Mouse (Mus musculus): ENCODE results near the gene Capzb. TPM values are rescaled to one million over a fixed set of nuclear protein-coding genes. Genes with fewer than 3 reads are reported as not detected.

Gene Capzb
- total and polyA plus RNA-seq, 2 experiments: 51.4 to 52.6 TPM

DNA sequence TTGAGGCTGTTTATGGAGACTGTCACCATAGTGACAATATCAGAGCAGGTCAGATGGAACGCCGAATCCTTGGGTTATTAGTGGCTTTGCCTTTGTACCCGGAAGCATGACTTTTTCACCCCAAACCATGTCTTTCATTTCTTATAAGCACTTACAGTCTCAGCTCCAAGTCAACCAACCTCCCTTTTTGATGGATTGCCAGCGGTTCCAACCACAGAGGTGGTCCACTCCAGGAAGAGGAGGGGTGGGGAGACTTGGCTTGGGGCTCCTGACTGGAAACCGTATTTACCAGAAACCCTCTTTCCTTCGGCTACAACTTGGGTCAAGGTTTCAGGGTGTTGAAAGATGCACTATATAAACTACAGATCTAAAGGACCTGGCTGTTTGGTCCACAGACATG, 16.7 kb upstream of the Capzb start:
- Histone ChIP-seq H3K4me1 (ENCODE audit: control insufficient read depth, insufficient read depth, low read length) (0 out of 2 replicates have a peak, but pooled peaks cover 3% of the 10 kb centered on the region), H3K79me2 (ENCODE audit: control insufficient read depth, insufficient read depth, low read length) (no peaks in the 10 kb centered on the region), H3K4me3 (ENCODE audit: insufficient read depth, low read depth, low read length) (no peak overlapping the region), H3K36me3 (ENCODE audit: control insufficient read depth, insufficient read depth, low read length) (no peaks in the 10 kb centered on the region), H3K9ac (ENCODE audit: low read depth, low read length) (no peak overlapping the region), H3K27me3 (ENCODE audit: control insufficient read depth, insufficient read depth, low read length) (no peaks in the 10 kb centered on the region), H3K27ac (replicated peaks; ENCODE audit: insufficient read depth, low read depth, low read length) (0 out of 2 replicates have a peak overlapping the region, but pooled peaks have one; percentile 35)
- peak; percentile 43 for DNase-seq (ENCODE audit: extremely low read depth, low read depth, low spot score)
- no peak for TF ChIP-seq POLR2A (IDR thresholded peaks at IDR 0.05; ENCODE audit: extremely low read depth, insufficient read depth, low read length)
- TF ChIP-seq CTCF (IDR thresholded peaks at IDR 0.05; ENCODE audit: low read depth, low read length): no peak
- WGBS: 58% methylated on average over 6 of the region's 6 CpGs

GRCm38 (mm10) chr4:139177921-139178320, 14.8 kb upstream of the Capzb start:
- H3K4me3 ChIP-seq (ENCODE audit: insufficient read depth, low read depth, low read length): no peak overlapping the region
- H3K4me1 ChIP-seq (ENCODE audit: control insufficient read depth, insufficient read depth, low read length): 0 out of 2 replicates have a peak, but pooled peaks cover 3% of the 10 kb centered on the region
- H3K27ac ChIP-seq (replicated peaks; ENCODE audit: insufficient read depth, low read depth, low read length): no peak overlapping the region
- no peaks in the 10 kb centered on the region for H3K36me3 ChIP-seq (ENCODE audit: control insufficient read depth, insufficient read depth, low read length)
- no peak overlapping the region for H3K9ac ChIP-seq (ENCODE audit: low read depth, low read length)
- no peaks in the 10 kb centered on the region for H3K27me3 ChIP-seq (ENCODE audit: control insufficient read depth, insufficient read depth, low read length)
- WGBS: 99% methylated on average over 3 of the region's 3 CpGs
- DNase-seq (ENCODE audit: extremely low read depth, low read depth, low spot score): no peak
- no peaks in the 10 kb centered on the region for H3K79me2 ChIP-seq (ENCODE audit: control insufficient read depth, insufficient read depth, low read length)
- peak; percentile 49 for TF ChIP-seq CTCF (IDR thresholded peaks at IDR 0.05; ENCODE audit: low read depth, low read length)
- no peak for TF ChIP-seq POLR2A (IDR thresholded peaks at IDR 0.05; ENCODE audit: extremely low read depth, insufficient read depth, low read length)

DNA sequence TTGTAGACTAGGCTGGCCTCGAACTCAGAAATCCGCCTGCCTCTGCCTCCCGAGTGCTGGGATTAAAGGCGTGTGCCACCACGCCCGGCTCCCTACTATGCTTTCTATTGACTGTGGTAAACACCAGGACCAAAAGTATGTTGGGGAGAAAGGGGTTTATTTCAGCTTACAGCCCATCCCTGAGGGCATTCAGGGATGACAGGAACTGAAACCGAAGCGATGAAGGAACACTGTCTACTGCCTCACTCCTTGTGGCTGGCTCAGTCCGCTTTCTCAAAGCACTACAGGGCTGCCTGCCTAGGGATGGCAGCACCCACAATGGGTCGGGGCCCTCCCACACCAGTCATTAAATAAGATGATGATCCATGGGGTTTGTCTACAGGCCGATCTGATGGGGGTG, 14.3 kb upstream of the Capzb start:
- Histone ChIP-seq H3K4me3 (ENCODE audit: insufficient read depth, low read depth, low read length) (no peak overlapping the region), H3K9ac (ENCODE audit: low read depth, low read length) (no peak overlapping the region), H3K4me1 (ENCODE audit: control insufficient read depth, insufficient read depth, low read length) (0 out of 2 replicates have a peak, but pooled peaks cover 3% of the 10 kb centered on the region), H3K27me3 (ENCODE audit: control insufficient read depth, insufficient read depth, low read length) (no peaks in the 10 kb centered on the region), H3K27ac (replicated peaks; ENCODE audit: insufficient read depth, low read depth, low read length) (no peak overlapping the region), H3K79me2 (ENCODE audit: control insufficient read depth, insufficient read depth, low read length) (no peaks in the 10 kb centered on the region), H3K36me3 (ENCODE audit: control insufficient read depth, insufficient read depth, low read length) (no peaks in the 10 kb centered on the region)
- TF ChIP-seq POLR2A (IDR thresholded peaks at IDR 0.05; ENCODE audit: extremely low read depth, insufficient read depth, low read length) (no peak), CTCF (IDR thresholded peaks at IDR 0.05; ENCODE audit: low read depth, low read length) (no peak)
- WGBS: 96% methylated on average over 11 of the region's 11 CpGs
- DNase-seq (ENCODE audit: extremely low read depth, low read depth, low spot score): no peak

DNA sequence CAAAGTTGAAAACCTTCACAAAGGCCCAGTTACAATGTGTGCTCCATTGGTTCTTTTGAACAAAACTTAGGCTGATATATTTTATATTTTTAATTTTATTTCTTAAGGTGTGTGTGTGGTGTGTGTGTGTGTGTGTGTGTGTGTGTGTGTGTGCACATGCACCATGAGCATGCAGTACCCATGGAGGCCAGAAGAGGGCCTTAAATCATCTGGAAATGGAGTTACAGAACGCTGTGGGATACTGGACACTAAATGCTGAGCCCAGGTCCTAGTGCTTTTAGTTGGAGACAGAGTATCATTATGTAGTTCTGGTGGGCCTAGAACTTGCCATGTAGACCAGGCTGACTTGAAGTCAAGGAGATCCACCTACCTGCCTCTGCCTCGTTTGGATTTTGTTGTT, 13.5 kb upstream of the Capzb start:
- no peak for DNase-seq (ENCODE audit: extremely low read depth, low read depth, low spot score)
- Histone ChIP-seq H3K27ac (replicated peaks; ENCODE audit: insufficient read depth, low read depth, low read length) (no peak overlapping the region), H3K9ac (ENCODE audit: low read depth, low read length) (no peak overlapping the region), H3K36me3 (ENCODE audit: control insufficient read depth, insufficient read depth, low read length) (no peaks in the 10 kb centered on the region), H3K79me2 (ENCODE audit: control insufficient read depth, insufficient read depth, low read length) (no peaks in the 10 kb centered on the region), H3K4me1 (ENCODE audit: control insufficient read depth, insufficient read depth, low read length) (0 out of 2 replicates have a peak, but pooled peaks cover 3% of the 10 kb centered on the region), H3K27me3 (ENCODE audit: control insufficient read depth, insufficient read depth, low read length) (no peaks in the 10 kb centered on the region), H3K4me3 (ENCODE audit: insufficient read depth, low read depth, low read length) (no peak overlapping the region)
- 80% methylated on average over 2 of the region's 2 CpGs for WGBS
- TF ChIP-seq CTCF (IDR thresholded peaks at IDR 0.05; ENCODE audit: low read depth, low read length) (no peak), POLR2A (IDR thresholded peaks at IDR 0.05; ENCODE audit: extremely low read depth, insufficient read depth, low read length) (no peak)

DNA sequence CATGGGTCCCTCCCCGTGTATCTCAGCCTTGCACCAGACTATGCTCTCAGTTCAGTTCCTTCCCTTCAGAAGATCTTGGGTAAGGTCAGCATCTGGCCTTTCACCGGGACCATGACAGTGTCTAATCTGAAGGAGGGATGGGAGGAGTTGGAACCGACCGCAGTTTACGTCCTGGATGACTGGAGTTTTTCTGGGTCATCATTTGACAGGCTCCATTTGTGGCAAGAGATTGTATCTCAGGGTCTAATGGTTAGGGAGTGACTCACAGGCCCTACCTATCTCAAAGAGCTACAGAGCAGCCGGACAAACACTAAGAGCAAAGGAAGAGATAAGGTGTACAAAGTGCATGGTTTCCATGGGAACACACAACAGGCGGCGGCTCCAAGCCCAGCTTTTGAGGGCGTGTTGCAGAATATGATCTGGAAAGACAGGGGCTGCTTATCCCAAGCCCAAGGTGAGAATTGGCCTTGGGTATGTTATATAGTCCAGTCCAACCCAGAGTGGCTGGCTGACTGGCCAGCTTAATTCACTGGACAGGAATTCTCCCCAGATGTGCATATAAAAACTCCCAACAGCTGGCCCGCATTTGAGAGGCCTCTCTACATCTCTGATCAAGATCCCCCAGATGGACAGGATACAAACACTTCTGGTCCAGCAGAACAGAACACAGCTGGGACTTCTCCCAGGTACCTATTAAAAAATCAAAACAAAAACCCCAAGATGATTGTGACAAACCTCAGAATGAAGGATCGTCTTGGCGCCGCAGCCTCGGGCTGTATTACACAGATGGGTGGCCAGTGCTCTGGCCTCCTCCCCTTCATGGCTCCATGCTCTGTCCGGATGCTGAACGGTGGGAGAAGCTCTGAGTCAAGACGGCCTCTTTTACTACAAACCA, 12.7 kb upstream of the Capzb start:
- no peak for DNase-seq (ENCODE audit: extremely low read depth, low read depth, low spot score)
- no peak overlapping the region for H3K27ac ChIP-seq (replicated peaks; ENCODE audit: insufficient read depth, low read depth, low read length)

GRCm38 (mm10) chr4:139182511-139182910, 10.2 kb upstream of the Capzb start:
- Histone ChIP-seq H3K9ac (ENCODE audit: low read depth, low read length) (no peak overlapping the region), H3K4me3 (ENCODE audit: insufficient read depth, low read depth, low read length) (no peak overlapping the region), H3K36me3 (ENCODE audit: control insufficient read depth, insufficient read depth, low read length) (no peaks in the 10 kb centered on the region), H3K79me2 (ENCODE audit: control insufficient read depth, insufficient read depth, low read length) (no peaks in the 10 kb centered on the region), H3K4me1 (ENCODE audit: control insufficient read depth, insufficient read depth, low read length) (no peaks in the 10 kb centered on the region), H3K27me3 (ENCODE audit: control insufficient read depth, insufficient read depth, low read length) (no peaks in the 10 kb centered on the region), H3K27ac (replicated peaks; ENCODE audit: insufficient read depth, low read depth, low read length) (no peak overlapping the region)
- DNase-seq (ENCODE audit: extremely low read depth, low read depth, low spot score): no peak
- TF ChIP-seq POLR2A (IDR thresholded peaks at IDR 0.05; ENCODE audit: extremely low read depth, insufficient read depth, low read length) (no peak), CTCF (IDR thresholded peaks at IDR 0.05; ENCODE audit: low read depth, low read length) (no peak)

More for the DNA sequence above, 12.7 kb upstream of the Capzb start:
- Histone ChIP-seq H3K4me3 (ENCODE audit: insufficient read depth, low read depth, low read length) (no peak overlapping the region), H3K79me2 (ENCODE audit: control insufficient read depth, insufficient read depth, low read length) (no peaks in the 10 kb centered on the region), H3K9ac (ENCODE audit: low read depth, low read length) (no peak overlapping the region), H3K27me3 (ENCODE audit: control insufficient read depth, insufficient read depth, low read length) (no peaks in the 10 kb centered on the region), H3K4me1 (ENCODE audit: control insufficient read depth, insufficient read depth, low read length) (0 out of 2 replicates have a peak, but pooled peaks cover 3% of the 10 kb centered on the region), H3K36me3 (ENCODE audit: control insufficient read depth, insufficient read depth, low read length) (no peaks in the 10 kb centered on the region)
- 57% methylated on average over 17 of the region's 17 CpGs for WGBS
- TF ChIP-seq POLR2A (IDR thresholded peaks at IDR 0.05; ENCODE audit: extremely low read depth, insufficient read depth, low read length) (no peak), CTCF (IDR thresholded peaks at IDR 0.05; ENCODE audit: low read depth, low read length) (no peak)
